Comparison of ENCODE assay signal across 8 mouse cellular contexts in genomic region chr4:117913421-117913820, GRCm38 (mm10). TPM values are rescaled to one million over a fixed set of nuclear protein-coding genes. Genes with fewer than 3 reads are reported as not detected.
DNase-seq lines count a peak whose midpoint lies in the region; ATAC-seq and TF ChIP-seq lines count a peak whose summit lies in the region.

No protein-coding gene starts in this region.

- 39% methylated on average over 3 of the region's 3 CpGs for WGBS in embryonic facial prominence, embryonic 15.5 days
- 50% methylated on average over 3 of the region's 3 CpGs for WGBS in intestine, embryonic 14.5 days
- WGBS in liver, embryonic 16.5 days (ENCODE audit: insufficient replicate concordance) = 83% methylated on average over 3 of the region's 3 CpGs
- WGBS in stomach, embryonic 16.5 days = 44% methylated on average over 3 of the region's 3 CpGs

- no peak for ATAC-seq in embryonic facial prominence, embryonic 15.5 days (ENCODE audit: insufficient number of reproducible peaks, low FRiP score, low TSS enrichment, low read depth)
- ATAC-seq in intestine, embryonic 14.5 days (replicated peaks; ENCODE audit: low FRiP score, low TSS enrichment, low read depth) = no peak
- no peak for ATAC-seq in liver, embryonic 16.5 days (ENCODE audit: low read depth)
- ATAC-seq in stomach, embryonic 16.5 days (ENCODE audit: insufficient read depth, low FRiP score) = no peak

- H3K4me1 ChIP-seq in embryonic facial prominence, embryonic 15.5 days = peaks cover 34% of the 10 kb centered on the region
- peaks cover 36% of the 10 kb centered on the region for H3K4me1 ChIP-seq in intestine, embryonic 14.5 days (replicated peaks; ENCODE audit: control insufficient read depth, insufficient read depth, low read length)
- H3K4me1 ChIP-seq in liver, embryonic 16.5 days (ENCODE audit: control insufficient read depth, low read depth, low read length) = peaks cover 28% of the 10 kb centered on the region
- H3K4me1 ChIP-seq in stomach, embryonic 16.5 days (ENCODE audit: control insufficient read depth, insufficient read depth, low read length) = peaks cover 30% of the 10 kb centered on the region

- peaks cover 13% of the 10 kb centered on the region for H3K36me3 ChIP-seq in embryonic facial prominence, embryonic 15.5 days
- H3K36me3 ChIP-seq in intestine, embryonic 14.5 days (ENCODE audit: control insufficient read depth, insufficient read depth, low read length) = peaks cover 15% of the 10 kb centered on the region
- peaks cover 10% of the 10 kb centered on the region for H3K36me3 ChIP-seq in liver, embryonic 16.5 days (ENCODE audit: control insufficient read depth, insufficient read depth)
- H3K36me3 ChIP-seq in stomach, embryonic 16.5 days (ENCODE audit: control insufficient read depth, insufficient read depth, low read length) = no peaks in the 10 kb centered on the region

- no peak for DNase-seq in layer of hippocampus, adult 2 months (ENCODE audit: low spot score in 2 of 2)
- no peak for DNase-seq in layer of hippocampus, adult 9-10 months (ENCODE audit: low spot score)
- DNase-seq in intestine, embryonic 14.5 days (ENCODE audit: low spot score) = no peak
- no peak for DNase-seq in T-cell, adult 2 months (ENCODE audit: low spot score)
- DNase-seq in left cerebral cortex, postnatal 25 days (ENCODE audit: low spot score in 2 of 2) = no peak

- H3K9ac ChIP-seq in embryonic facial prominence, embryonic 15.5 days = no peak overlapping the region
- H3K9ac ChIP-seq in intestine, embryonic 14.5 days (ENCODE audit: low read length) = no peak overlapping the region
- H3K9ac ChIP-seq in liver, embryonic 16.5 days (ENCODE audit: low read depth, low read length) = peak overlapping the region; percentile 91
- H3K9ac ChIP-seq in stomach, embryonic 16.5 days (ENCODE audit: low read length) = no peak overlapping the region

- peak overlapping the region; percentile 85 for H3K4me3 ChIP-seq in layer of hippocampus, adult 2 months
- H3K4me3 ChIP-seq in embryonic facial prominence, embryonic 15.5 days (replicated peaks) = peak overlapping the region; percentile 81
- H3K4me3 ChIP-seq in intestine, embryonic 14.5 days (ENCODE audit: low read depth, low read length) = peak overlapping the region; percentile 85
- H3K4me3 ChIP-seq in liver, embryonic 16.5 days (ENCODE audit: low read depth, low read length) = peak overlapping the region; percentile 87
- peak overlapping the region; percentile 65 for H3K4me3 ChIP-seq in stomach, embryonic 16.5 days (replicated peaks; ENCODE audit: low read length)

- peak overlapping the region; percentile 100 for H3K27ac ChIP-seq in layer of hippocampus, adult 2 months
- H3K27ac ChIP-seq in embryonic facial prominence, embryonic 15.5 days (replicated peaks) = no peak overlapping the region; the same call in 1 of the 2 replicates
- H3K27ac ChIP-seq in intestine, embryonic 14.5 days (ENCODE audit: low read depth) = no peak overlapping the region
- no peak overlapping the region for H3K27ac ChIP-seq in liver, embryonic 16.5 days (ENCODE audit: low read length)
- H3K27ac ChIP-seq in stomach, embryonic 16.5 days (ENCODE audit: low read length) = no peak overlapping the region

- H3K9me3 ChIP-seq in embryonic facial prominence, embryonic 15.5 days (replicated peaks) = no peaks in the 10 kb centered on the region
- H3K9me3 ChIP-seq in intestine, embryonic 14.5 days (ENCODE audit: control insufficient read depth, low read length) = no peaks in the 10 kb centered on the region
- H3K9me3 ChIP-seq in liver, embryonic 16.5 days (replicated peaks; ENCODE audit: control insufficient read depth, low read length) = no peaks in the 10 kb centered on the region
- no peaks in the 10 kb centered on the region for H3K9me3 ChIP-seq in stomach, embryonic 16.5 days (replicated peaks; ENCODE audit: control insufficient read depth, low read length)

- no peak for TF ChIP-seq CTCF in layer of hippocampus, adult 2 months (conservative IDR thresholded peaks at IDR 0.05)

- peak overlapping the region; percentile 99 for H3K4me2 ChIP-seq in embryonic facial prominence, embryonic 15.5 days (replicated peaks)
- peak overlapping the region; percentile 84 for H3K4me2 ChIP-seq in intestine, embryonic 14.5 days (ENCODE audit: low read length)
- H3K4me2 ChIP-seq in liver, embryonic 16.5 days (ENCODE audit: low read depth, low read length) = peak overlapping the region; percentile 94
- peak overlapping the region; percentile 99 for H3K4me2 ChIP-seq in stomach, embryonic 16.5 days (ENCODE audit: low read depth, low read length)

- intact Hi-C loops in left cerebral cortex, postnatal 25 days (cut with DNase I) = no loop called here

- no peaks in the 10 kb centered on the region for H3K27me3 ChIP-seq in embryonic facial prominence, embryonic 15.5 days
- no peaks in the 10 kb centered on the region for H3K27me3 ChIP-seq in intestine, embryonic 14.5 days (replicated peaks; ENCODE audit: control insufficient read depth, insufficient read depth, low read length)
- H3K27me3 ChIP-seq in liver, embryonic 16.5 days (ENCODE audit: control insufficient read depth, insufficient read depth, low read depth, low read length) = no peaks in the 10 kb centered on the region
- H3K27me3 ChIP-seq in stomach, embryonic 16.5 days (ENCODE audit: control insufficient read depth, insufficient read depth, low read length) = no peaks in the 10 kb centered on the region

RNA-seq across cellular contexts. Expression of gene Ipo13, which starts 1.4 kb away (rescaled TPM):
- total RNA-seq in layer of hippocampus, adult 2 months (2021) = 100 to 1,000 TPM; 133 to 138 TPM
- 46.1 and 49.6 TPM in 2 replicates for polyA plus RNA-seq in embryonic facial prominence, embryonic 15.5 days (2015; fragmentation: Nextera tagmentation; extraction: Ambion mirVana)
- polyA plus RNA-seq in intestine, embryonic 14.5 days (2014; fragmentation: Nextera tagmentation; extraction: Ambion mirVana) = 43.2 and 43.3 TPM in 2 replicates
- 17.4 and 17.5 TPM in 2 replicates for polyA plus RNA-seq in liver, embryonic 16.5 days (2015; fragmentation: Nextera tagmentation; extraction: Ambion mirVana)
- 42.4 and 43.8 TPM in 2 replicates for polyA plus RNA-seq in stomach, embryonic 16.5 days (2015; fragmentation: Nextera tagmentation; extraction: Ambion mirVana)
- 100 to 1,000 TPM; 108 to 116 TPM for total RNA-seq in left cerebral cortex, postnatal 25 days (2021)

RNA-seq across cellular contexts. Expression of gene Artn, which starts 16.1 kb away (rescaled TPM):
- total RNA-seq in layer of hippocampus, adult 2 months (2021) = 1 to 10 TPM; 1.8 to 1.9 TPM
- polyA plus RNA-seq in embryonic facial prominence, embryonic 15.5 days (2015; fragmentation: Nextera tagmentation; extraction: Ambion mirVana) = 2.1 and 4.3 TPM in 2 replicates
- 7.0 and 7.2 TPM in 2 replicates for polyA plus RNA-seq in intestine, embryonic 14.5 days (2014; fragmentation: Nextera tagmentation; extraction: Ambion mirVana)
- polyA plus RNA-seq in liver, embryonic 16.5 days (2015; fragmentation: Nextera tagmentation; extraction: Ambion mirVana) = 2.2 and 2.3 TPM in 2 replicates
- polyA plus RNA-seq in stomach, embryonic 16.5 days (2015; fragmentation: Nextera tagmentation; extraction: Ambion mirVana) = 5.3 and 7.8 TPM in 2 replicates
- total RNA-seq in left cerebral cortex, postnatal 25 days (2021) = 1 to 10 TPM; 2.3 to 2.6 TPM

RNA-seq across cellular contexts. Expression of gene Dph2, which starts 21.6 kb away (rescaled TPM):
- total RNA-seq in layer of hippocampus, adult 2 months (2021) = 10 to 100 TPM; 10.1 to 12.1 TPM
- 15.8 and 16.7 TPM in 2 replicates for polyA plus RNA-seq in embryonic facial prominence, embryonic 15.5 days (2015; fragmentation: Nextera tagmentation; extraction: Ambion mirVana)
- polyA plus RNA-seq in intestine, embryonic 14.5 days (2014; fragmentation: Nextera tagmentation; extraction: Ambion mirVana) = 20.0 and 23.1 TPM in 2 replicates
- polyA plus RNA-seq in liver, embryonic 16.5 days (2015; fragmentation: Nextera tagmentation; extraction: Ambion mirVana) = 5.1 and 5.8 TPM in 2 replicates
- 16.5 and 19.4 TPM in 2 replicates for polyA plus RNA-seq in stomach, embryonic 16.5 days (2015; fragmentation: Nextera tagmentation; extraction: Ambion mirVana)
- total RNA-seq in left cerebral cortex, postnatal 25 days (2021) = 10 to 100 TPM in 1 of 2 experiments, 1 to 10 TPM in 1; 9.6 to 10.5 TPM

RNA-seq across cellular contexts. Expression of gene Atp6v0b, which starts 26.3 kb away (rescaled TPM):
- 100 to 1,000 TPM; 411 to 424 TPM for total RNA-seq in layer of hippocampus, adult 2 months (2021)
- polyA plus RNA-seq in embryonic facial prominence, embryonic 15.5 days (2015; fragmentation: Nextera tagmentation; extraction: Ambion mirVana) = 252 and 271 TPM in 2 replicates
- polyA plus RNA-seq in intestine, embryonic 14.5 days (2014; fragmentation: Nextera tagmentation; extraction: Ambion mirVana) = 213 and 219 TPM in 2 replicates
- 160 and 165 TPM in 2 replicates for polyA plus RNA-seq in liver, embryonic 16.5 days (2015; fragmentation: Nextera tagmentation; extraction: Ambion mirVana)
- polyA plus RNA-seq in stomach, embryonic 16.5 days (2015; fragmentation: Nextera tagmentation; extraction: Ambion mirVana) = 224 and 241 TPM in 2 replicates
- total RNA-seq in left cerebral cortex, postnatal 25 days (2021) = 100 to 1,000 TPM; 460 to 484 TPM

RNA-seq across cellular contexts. Expression of gene B4galt2, which starts 30.1 kb away (rescaled TPM):
- 10 to 100 TPM; 58.6 to 61.3 TPM for total RNA-seq in layer of hippocampus, adult 2 months (2021)
- polyA plus RNA-seq in embryonic facial prominence, embryonic 15.5 days (2015; fragmentation: Nextera tagmentation; extraction: Ambion mirVana) = 31.1 and 32.0 TPM in 2 replicates
- polyA plus RNA-seq in intestine, embryonic 14.5 days (2014; fragmentation: Nextera tagmentation; extraction: Ambion mirVana) = 26.3 and 30.6 TPM in 2 replicates
- polyA plus RNA-seq in liver, embryonic 16.5 days (2015; fragmentation: Nextera tagmentation; extraction: Ambion mirVana) = 0.76 and 1.3 TPM in 2 replicates
- polyA plus RNA-seq in stomach, embryonic 16.5 days (2015; fragmentation: Nextera tagmentation; extraction: Ambion mirVana) = 11.4 and 14.6 TPM in 2 replicates
- total RNA-seq in left cerebral cortex, postnatal 25 days (2021) = 100 to 1,000 TPM; 107 to 116 TPM
